Mouse (Mus musculus): ENCODE results near the gene Ovol2.

DNA sequence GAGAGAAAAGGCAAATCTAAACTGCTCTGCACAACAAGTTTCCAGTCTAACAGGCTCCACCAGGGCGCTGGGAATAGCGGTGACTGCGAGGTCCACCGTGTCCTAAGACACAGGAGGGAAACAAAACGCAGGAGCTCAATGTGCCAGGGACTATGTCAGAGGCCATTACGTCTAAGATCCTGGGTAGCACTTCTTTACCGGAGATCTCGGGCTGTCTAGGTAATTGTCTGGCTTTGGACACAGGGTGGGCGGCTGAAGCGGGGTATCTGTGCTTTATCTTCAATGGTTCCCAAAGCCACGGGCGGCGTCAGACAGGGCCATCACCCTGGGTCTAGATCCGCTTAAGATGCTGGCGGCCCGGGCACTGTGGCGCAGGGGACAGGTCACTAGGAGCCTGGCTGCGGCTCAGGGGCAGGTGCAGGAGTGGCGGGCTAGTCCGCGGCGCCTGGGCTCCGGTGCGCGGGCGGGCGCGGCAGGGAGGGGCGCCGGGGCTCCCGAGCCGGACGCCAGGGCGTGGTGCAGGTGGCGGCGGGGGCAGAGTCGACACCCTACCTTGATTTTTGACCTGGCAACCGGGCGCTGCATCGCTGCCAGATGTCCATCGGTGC lies 1.5 kb downstream of the Ovol2 start:
- TF ChIP-seq CTCF (IDR thresholded peaks at IDR 0.05; ENCODE audit: low read depth), result no peak
- TF ChIP-seq EP300 (IDR thresholded peaks at IDR 0.05; ENCODE audit: low read depth), result no peak

Data from liver, embryonic 14.5 days (tissue).